Mouse (Mus musculus): ENCODE data around the gene Cdca5. TPM values are rescaled to one million over a fixed set of nuclear protein-coding genes. Genes with fewer than 3 reads are reported as not detected.
A peak's percentile ranks its signal among the peaks of the same experiment; 100 is the strongest.

The Cdca5 gene
- polyA plus RNA-seq, 1 experiment from 2014 or later, result 16.1 TPM

DNA sequence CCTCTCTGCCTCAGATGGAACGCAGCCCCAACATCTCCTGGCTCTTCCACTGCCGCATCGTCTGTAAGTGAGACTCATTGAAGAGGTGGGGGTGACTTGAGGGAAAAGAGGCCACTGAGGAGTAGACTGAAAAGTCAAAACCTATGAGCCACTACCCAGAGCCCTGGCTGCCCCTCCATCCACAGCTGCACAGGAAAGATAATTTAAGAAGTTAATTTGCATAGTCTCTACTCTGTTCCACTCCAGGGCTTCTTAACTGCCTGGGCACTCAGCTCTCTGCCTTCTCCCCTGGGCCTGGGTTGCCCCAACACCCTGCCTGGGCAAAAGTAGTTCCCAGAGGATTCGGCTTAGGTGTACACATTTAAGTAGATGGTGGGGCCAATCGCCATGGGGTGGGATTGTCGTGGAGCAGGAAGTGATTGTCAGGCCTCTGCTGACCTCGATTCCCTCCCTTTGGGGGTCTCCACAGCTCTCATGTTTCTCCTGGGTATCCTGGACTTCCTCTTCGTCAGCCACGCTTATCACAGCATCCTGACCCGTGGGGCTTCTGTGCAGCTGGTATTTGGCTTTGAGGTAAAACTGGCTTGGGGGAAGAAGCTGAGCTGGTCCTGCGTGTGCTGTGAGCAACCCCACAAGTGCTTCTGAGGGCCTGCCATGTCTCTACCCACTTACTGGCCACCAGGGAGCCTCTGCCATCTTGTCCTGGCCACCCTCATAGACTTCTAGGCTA lies 35.9 kb upstream of the Cdca5 start:
- Histone ChIP-seq H3K27me3 (ENCODE audit: insufficient read depth, low read length) (no peaks in the 10 kb centered on the region), H3K9me3 (replicated peaks; ENCODE audit: low read length) (no peaks in the 10 kb centered on the region), H3K9ac (ENCODE audit: low read depth, low read length) (no peak overlapping the region), H3K4me1 (replicated peaks; ENCODE audit: insufficient read depth, low read length) (peaks cover 13% of the 10 kb centered on the region), H3K27ac (no peak overlapping the region), H3K4me3 (replicated peaks; ENCODE audit: low read depth, low read length) (no peak overlapping the region), H3K4me2 (ENCODE audit: low read length) (no peak overlapping the region), H3K36me3 (ENCODE audit: insufficient read depth, low read length) (peaks cover 55% of the 10 kb centered on the region)
- DNase-seq (ENCODE audit: low spot score), result no peak
- no peak for TF ChIP-seq CTCF (IDR thresholded peaks at IDR 0.05; ENCODE audit: low read depth)
- WGBS, result 87% methylated on average over 11 of the region's 11 CpGs
- no peak for ATAC-seq (replicated peaks; ENCODE audit: low FRiP score, low read depth)

DNA sequence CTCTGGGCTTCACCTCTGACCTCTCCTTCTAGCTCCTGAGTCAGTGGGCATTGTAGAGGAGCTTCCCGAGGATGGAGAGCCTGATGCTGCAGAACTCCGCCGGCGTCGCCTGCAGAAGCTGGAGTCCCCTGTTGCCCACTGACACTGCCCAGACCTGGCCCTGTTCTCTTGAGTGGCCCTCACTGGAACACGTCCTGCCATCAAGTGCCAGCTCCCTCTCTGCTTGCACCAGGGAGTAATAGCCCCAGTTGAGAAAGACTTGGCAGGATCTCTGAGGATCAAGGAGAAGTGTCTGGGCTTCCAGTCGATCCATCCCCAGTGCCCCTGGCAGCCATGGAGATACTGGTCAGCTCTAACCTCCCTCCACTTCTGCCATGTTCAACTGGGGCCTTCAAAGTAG lies 32.3 kb upstream of the Cdca5 start:
- Histone ChIP-seq H3K36me3 (ENCODE audit: insufficient read depth, low read length) (peaks cover 69% of the 10 kb centered on the region), H3K27me3 (ENCODE audit: insufficient read depth, low read length) (no peaks in the 10 kb centered on the region), H3K9me3 (replicated peaks; ENCODE audit: low read length) (no peaks in the 10 kb centered on the region), H3K4me2 (ENCODE audit: low read length) (no peak overlapping the region), H3K4me1 (replicated peaks; ENCODE audit: insufficient read depth, low read length) (peaks cover 14% of the 10 kb centered on the region), H3K27ac (no peak overlapping the region), H3K9ac (ENCODE audit: low read depth, low read length) (no peak overlapping the region), H3K4me3 (replicated peaks; ENCODE audit: low read depth, low read length) (no peak overlapping the region)
- no peak for DNase-seq (ENCODE audit: low spot score)
- 82% methylated on average over 7 of the region's 7 CpGs for WGBS
- TF ChIP-seq CTCF (IDR thresholded peaks at IDR 0.05; ENCODE audit: low read depth), result no peak
- no peak for ATAC-seq (replicated peaks; ENCODE audit: low FRiP score, low read depth)

DNA sequence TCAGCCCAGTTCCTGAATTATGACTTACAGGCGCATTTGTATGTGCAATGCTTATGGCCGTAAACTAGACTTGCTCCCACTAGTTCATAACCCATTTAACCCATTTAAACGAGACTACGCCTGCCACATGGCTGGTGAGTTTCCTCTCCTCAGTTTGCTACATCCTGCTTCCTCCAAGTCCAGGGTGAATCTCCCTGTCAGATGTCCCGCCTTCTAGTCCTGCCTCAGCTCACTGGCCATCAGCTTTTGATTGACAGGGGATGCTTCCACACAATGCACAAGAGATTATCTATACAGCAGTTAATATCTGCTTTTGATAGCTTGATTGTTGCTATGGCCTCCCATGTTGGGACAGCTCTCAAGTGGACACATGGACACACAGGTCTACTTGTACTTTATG lies 30.5 kb upstream of the Cdca5 start:
- no peak overlapping the region for H3K9ac ChIP-seq (ENCODE audit: low read depth, low read length)
- ATAC-seq (replicated peaks; ENCODE audit: low FRiP score, low read depth) (no peak), DNase-seq (ENCODE audit: low spot score) (no peak)
- peaks cover 57% of the 10 kb centered on the region for H3K36me3 ChIP-seq (ENCODE audit: insufficient read depth, low read length)
- H3K27ac ChIP-seq, result no peak overlapping the region
- H3K4me3 ChIP-seq (replicated peaks; ENCODE audit: low read depth, low read length), result no peak overlapping the region
- TF ChIP-seq CTCF (IDR thresholded peaks at IDR 0.05; ENCODE audit: low read depth), result no peak
- no peaks in the 10 kb centered on the region for H3K9me3 ChIP-seq (replicated peaks; ENCODE audit: low read length)
- 74% methylated on average over 5 of the region's 5 CpGs for WGBS
- H3K4me2 ChIP-seq (ENCODE audit: low read length), result no peak overlapping the region
- H3K4me1 ChIP-seq (replicated peaks; ENCODE audit: insufficient read depth, low read length), result peaks cover 7% of the 10 kb centered on the region; the same call in 1 of the 2 replicates
- no peaks in the 10 kb centered on the region for H3K27me3 ChIP-seq (ENCODE audit: insufficient read depth, low read length)

DNA sequence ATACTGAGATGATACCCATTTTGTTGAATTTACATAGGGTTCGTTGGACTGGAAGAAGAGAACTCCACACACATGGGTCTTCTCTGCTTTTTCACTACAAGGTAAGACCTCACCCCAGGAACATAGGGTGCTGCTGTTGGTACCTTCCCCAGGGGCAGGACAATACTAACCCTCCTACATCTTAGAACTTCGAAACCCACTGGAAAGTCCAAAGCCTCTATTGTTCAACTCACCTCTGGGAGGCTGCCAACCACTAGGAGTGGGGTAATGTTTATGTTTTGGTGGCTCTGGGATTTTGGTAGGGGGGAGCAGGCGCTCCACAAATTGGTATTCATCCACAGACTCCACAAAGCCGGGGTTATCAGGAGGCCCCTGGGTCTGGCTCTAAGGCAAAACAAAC lies 28.1 kb upstream of the Cdca5 start:
- H3K36me3 ChIP-seq (ENCODE audit: insufficient read depth, low read length), result peaks cover 33% of the 10 kb centered on the region

DNA sequence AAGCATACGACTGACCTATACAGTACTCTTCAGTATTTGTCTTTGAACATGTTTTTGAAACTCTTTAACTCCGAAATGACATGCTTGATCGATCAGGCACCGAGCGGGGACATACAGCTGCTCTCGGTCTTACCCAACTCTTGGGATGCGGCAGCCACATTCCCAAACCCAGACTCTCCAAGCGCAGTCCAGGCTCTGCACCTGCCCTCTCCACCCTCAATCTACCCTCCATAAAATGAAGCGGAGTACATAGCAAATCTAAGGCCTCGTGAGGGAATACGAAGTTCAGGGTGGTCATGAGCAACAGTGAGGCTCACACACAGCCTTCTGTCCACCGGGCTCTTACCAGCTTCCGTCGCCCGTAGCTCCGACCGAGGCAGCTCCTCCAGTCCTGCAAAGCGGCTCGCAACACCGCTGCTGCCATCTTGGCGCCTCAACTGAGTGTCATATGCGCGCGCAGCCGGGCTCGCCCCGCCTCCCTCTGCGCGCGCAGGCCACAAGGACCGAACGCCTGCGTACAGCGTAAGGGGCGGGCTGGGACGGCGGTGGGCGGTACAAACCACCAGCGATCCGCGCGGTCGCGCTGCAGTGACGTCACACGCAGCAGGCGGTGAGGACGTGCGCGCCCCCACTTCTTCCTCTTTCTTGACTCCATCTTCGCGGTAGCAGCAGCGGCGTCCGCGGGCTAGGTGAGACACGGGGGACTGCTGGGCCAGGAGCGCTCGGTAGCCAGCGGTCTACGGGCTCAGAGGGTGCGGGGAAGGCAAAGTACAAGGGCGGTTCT lies 27.3 kb upstream of the Cdca5 start, which contains the start of the genes Mrpl49 and Fau:
Gene Mrpl49 (minus strand): TSS at position 473 of the 784 bp plus-strand sequence.
Gene Fau (plus strand): TSS at position 532 of the 784 bp plus-strand sequence.
- H3K36me3 ChIP-seq (ENCODE audit: insufficient read depth, low read length), result peaks cover 26% of the 10 kb centered on the region
- no peaks in the 10 kb centered on the region for H3K9me3 ChIP-seq (replicated peaks; ENCODE audit: low read length)
- ATAC-seq (replicated peaks; ENCODE audit: low FRiP score, low read depth), result peak; percentile 86
- no peaks in the 10 kb centered on the region for H3K27me3 ChIP-seq (ENCODE audit: insufficient read depth, low read length)
- H3K27ac ChIP-seq, result peak within 1 kb of the TSS; percentile 55
- WGBS, result under 1% methylated on average over 63 of the region's 63 CpGs
- H3K4me2 ChIP-seq (ENCODE audit: low read length), result peak within 1 kb of the TSS; percentile 81
- peak within 1 kb of the TSS; percentile 92 for H3K4me3 ChIP-seq (replicated peaks; ENCODE audit: low read depth, low read length)
- H3K9ac ChIP-seq (ENCODE audit: low read depth, low read length), result peak within 1 kb of the TSS; percentile 92
- TF ChIP-seq CTCF (IDR thresholded peaks at IDR 0.05; ENCODE audit: low read depth), result no peak; the same call in 1 of the 2 replicates
- peak; percentile 98 for DNase-seq (ENCODE audit: low spot score)
- H3K4me1 ChIP-seq (replicated peaks; ENCODE audit: insufficient read depth, low read length), result peaks cover 15% of the 10 kb centered on the region

More for the DNA sequence above, 28.1 kb upstream of the Cdca5 start:
- DNase-seq (ENCODE audit: low spot score) (no peak), ATAC-seq (replicated peaks; ENCODE audit: low FRiP score, low read depth) (no peak)
- peaks cover 7% of the 10 kb centered on the region for H3K4me1 ChIP-seq (replicated peaks; ENCODE audit: insufficient read depth, low read length)
- 55% methylated on average over 4 of the region's 4 CpGs for WGBS
- H3K4me3 ChIP-seq (replicated peaks; ENCODE audit: low read depth, low read length), result peak overlapping the region; percentile 92
- H3K4me2 ChIP-seq (ENCODE audit: low read length), result peak overlapping the region; percentile 81
- H3K27ac ChIP-seq, result peak overlapping the region; percentile 27; the same call in 1 of the 2 replicates
- no peaks in the 10 kb centered on the region for H3K27me3 ChIP-seq (ENCODE audit: insufficient read depth, low read length)
- peak overlapping the region; percentile 54 for H3K9ac ChIP-seq (ENCODE audit: low read depth, low read length)
- TF ChIP-seq CTCF (IDR thresholded peaks at IDR 0.05; ENCODE audit: low read depth), result no peak
- no peaks in the 10 kb centered on the region for H3K9me3 ChIP-seq (replicated peaks; ENCODE audit: low read length)

DNA sequence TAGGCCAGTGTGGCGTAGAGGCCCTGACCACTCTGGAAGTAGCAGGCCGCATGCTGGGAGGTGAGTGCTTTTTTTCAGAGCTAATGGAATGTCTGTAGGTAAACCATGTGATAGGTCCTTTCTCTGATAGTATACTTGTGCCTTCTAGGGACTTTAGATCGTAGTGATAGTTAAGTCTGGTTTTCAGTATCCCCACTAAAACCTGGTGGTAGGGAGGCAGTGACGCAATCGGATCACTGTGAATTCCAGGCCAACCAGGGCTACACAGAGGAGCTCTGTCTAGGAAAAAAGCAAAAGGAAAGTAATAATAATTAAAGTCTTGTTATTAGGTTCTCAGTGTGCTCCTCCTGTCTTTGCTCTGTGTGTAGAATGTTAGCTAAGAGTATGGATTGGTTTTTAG lies 26.3 kb upstream of the Cdca5 start:
- H3K36me3 ChIP-seq (ENCODE audit: insufficient read depth, low read length), result peaks cover 17% of the 10 kb centered on the region
- H3K4me3 ChIP-seq (replicated peaks; ENCODE audit: low read depth, low read length), result peak overlapping the region; percentile 92
- no peak for TF ChIP-seq CTCF (IDR thresholded peaks at IDR 0.05; ENCODE audit: low read depth)
- DNase-seq (ENCODE audit: low spot score) (no peak), ATAC-seq (replicated peaks; ENCODE audit: low FRiP score, low read depth) (no peak)
- peak overlapping the region; percentile 55 for H3K27ac ChIP-seq
- WGBS, result 37% methylated on average over 5 of the region's 5 CpGs
- peak overlapping the region; percentile 92 for H3K9ac ChIP-seq (ENCODE audit: low read depth, low read length)
- no peaks in the 10 kb centered on the region for H3K27me3 ChIP-seq (ENCODE audit: insufficient read depth, low read length)
- peak overlapping the region; percentile 81 for H3K4me2 ChIP-seq (ENCODE audit: low read length)
- peaks cover 17% of the 10 kb centered on the region for H3K4me1 ChIP-seq (replicated peaks; ENCODE audit: insufficient read depth, low read length)
- H3K9me3 ChIP-seq (replicated peaks; ENCODE audit: low read length), result no peaks in the 10 kb centered on the region
